Mouse (Mus musculus) T-helper 17 cell (primary cell): Measurements from ENCODE around the gene Ctsf.
"Not testable (repeated sequence)": the region's sequence is repeated elsewhere in the genome, so short reads cannot be mapped to it uniquely, and the experiment has no call there.

ENCODE experiments used
- in situ Hi-C, 2 experiments: fragments of 300-600 bp; cut with MboI, MseI; formaldehyde crosslinking; loops; 1 replicate in 1 of 2; 2 replicates in 1 of 2; pipeline ENCODE4 v1.15.1; 2025; ENCODE audit warnings: high pct_unique_total_duplicates in 2 of 2

The Ctsf gene

GRCm38 (mm10) chr19:4854552-4855469 is at the start of gene Ctsf:
Gene Ctsf, plus strand, starts transcription at chr19:4855130.
- in situ Hi-C loops: no loop called here

- in situ Hi-C loops: no loop called here
Measured at GRCm38 (mm10) chr19:4810309-4810708, 44.6 kb upstream of the Ctsf start.

GRCm38 (mm10) chr19:4810746-4811062 is 44.2 kb upstream of the Ctsf start:
- in situ Hi-C loops: no loop called here

- in situ Hi-C loops: no loop called here
Measured at GRCm38 (mm10) chr19:4811063-4811908, 43.6 kb upstream of the Ctsf start, which contains the start of the genes Gm21992 and Rbm14. Gene Gm21992, minus strand, starts transcription at chr19:4811612. Gene Rbm14, minus strand, starts transcription at chr19:4811634.

- in situ Hi-C loops: no loop called here
Measured at GRCm38 (mm10) chr19:4811909-4812242, 43.1 kb upstream of the Ctsf start.

GRCm38 (mm10) chr19:4812334-4812949 is 42.5 kb upstream of the Ctsf start:
- in situ Hi-C loops: not testable (repeated sequence)

GRCm38 (mm10) chr19:4813015-4813414 is 41.9 kb upstream of the Ctsf start:
- in situ Hi-C loops: no loop called here

GRCm38 (mm10) chr19:4817182-4817835 is 37.6 kb upstream of the Ctsf start:
- in situ Hi-C loops: no loop called here

- in situ Hi-C loops: no loop called here
Measured at GRCm38 (mm10) chr19:4820678-4821303, 34.1 kb upstream of the Ctsf start.

GRCm38 (mm10) chr19:4828444-4829114 is 26.4 kb upstream of the Ctsf start:
- in situ Hi-C loops: no loop called here

- in situ Hi-C loops: no loop called here
Measured at GRCm38 (mm10) chr19:4829156-4829555, 25.8 kb upstream of the Ctsf start.

- in situ Hi-C loops: no loop called here
Measured at GRCm38 (mm10) chr19:4833977-4834376, 21.0 kb upstream of the Ctsf start.

GRCm38 (mm10) chr19:4836096-4836495 is 18.8 kb upstream of the Ctsf start:
- in situ Hi-C loops: no loop called here

- in situ Hi-C loops: no loop called here
Measured at GRCm38 (mm10) chr19:4837049-4837448, 17.9 kb upstream of the Ctsf start.

GRCm38 (mm10) chr19:4838526-4839140 is 16.3 kb upstream of the Ctsf start:
- in situ Hi-C loops: no loop called here

GRCm38 (mm10) chr19:4839149-4839548 is 15.8 kb upstream of the Ctsf start, which contains the start of the genes Ccs and Ccdc87:
Gene Ccs, minus strand, starts transcription at chr19:4839332.
Gene Ccdc87, plus strand, starts transcription at chr19:4839366.
- in situ Hi-C loops: no loop called here

- in situ Hi-C loops: loop anchor here in 1 of 2 experiments (10.0 kb wide), 1 partner anchor 216 kb away; the partner anchor contains the start of gene Rce1
Measured at GRCm38 (mm10) chr19:4840848-4841247, 14.1 kb upstream of the Ctsf start.

GRCm38 (mm10) chr19:4842611-4843010 is 12.3 kb upstream of the Ctsf start:
- in situ Hi-C loops: loop anchor here in 1 of 2 experiments (10.0 kb wide), 1 partner anchor 218 kb away; the partner anchor contains the start of gene Rce1

- in situ Hi-C loops: loop anchor here in 1 of 2 experiments (10.0 kb wide), 1 partner anchor 221 kb away; the partner anchor contains the start of gene Rce1
Measured at GRCm38 (mm10) chr19:4845846-4846245, 9.1 kb upstream of the Ctsf start.
